Mouse (Mus musculus) ZHBTc4 (cell line): ENCODE data around the gene Cdk18.

Source experiments
- DNase-seq: peaks from one replicate; pipeline ENCODE4 v3.0.0-alpha.2; 2011; ENCODE audit warnings: low read depth, low spot score

Cdk18 gene

GRCm38 (mm10) chr1:132113098-132113497, 26.4 kb downstream of the Cdk18 start:
- no peak for DNase-seq

- DNase-seq, result no peak
Measured at GRCm38 (mm10) chr1:132112426-132112825, 27.1 kb downstream of the Cdk18 start.

- no peak for DNase-seq
Measured at GRCm38 (mm10) chr1:132111411-132111810, 28.1 kb downstream of the Cdk18 start.

- DNase-seq, result no peak
Measured at GRCm38 (mm10) chr1:132109368-132109767, 30.1 kb downstream of the Cdk18 start.

GRCm38 (mm10) chr1:132104353-132104752, 35.1 kb downstream of the Cdk18 start:
- DNase-seq, result no peak

- no peak for DNase-seq
Measured at GRCm38 (mm10) chr1:132101953-132102697, 37.4 kb downstream of the Cdk18 start.

GRCm38 (mm10) chr1:132099775-132100174, 39.7 kb downstream of the Cdk18 start:
- DNase-seq, result no peak

- DNase-seq, result no peak
Measured at GRCm38 (mm10) chr1:132099016-132099415, 40.5 kb downstream of the Cdk18 start.

- DNase-seq, result no peak
Measured at GRCm38 (mm10) chr1:132098076-132098475, 41.4 kb downstream of the Cdk18 start.

- peak; percentile 28 for DNase-seq
Measured at GRCm38 (mm10) chr1:132095356-132096004, 44.0 kb downstream of the Cdk18 start.

GRCm38 (mm10) chr1:132093269-132093668, 46.2 kb downstream of the Cdk18 start:
- no peak for DNase-seq

GRCm38 (mm10) chr1:132090266-132090665, 49.2 kb downstream of the Cdk18 start:
- no peak for DNase-seq

GRCm38 (mm10) chr1:132089767-132090166, 49.7 kb downstream of the Cdk18 start:
- DNase-seq, result no peak

GRCm38 (mm10) chr1:132088181-132088671, 51.3 kb downstream of the Cdk18 start:
- no peak for DNase-seq

- no peak for DNase-seq
Measured at GRCm38 (mm10) chr1:132085181-132086049, 54.1 kb downstream of the Cdk18 start.

- no peak for DNase-seq
Measured at GRCm38 (mm10) chr1:132078413-132078812, 61.1 kb downstream of the Cdk18 start.

GRCm38 (mm10) chr1:132075576-132075975, 63.9 kb downstream of the Cdk18 start:
- DNase-seq, result no peak

GRCm38 (mm10) chr1:132070659-132071058, 68.8 kb downstream of the Cdk18 start:
- DNase-seq, result no peak

GRCm38 (mm10) chr1:132069436-132069835, 70.0 kb downstream of the Cdk18 start:
- no peak for DNase-seq

GRCm38 (mm10) chr1:132067261-132068255, 71.9 kb downstream of the Cdk18 start, which contains the start of gene Mfsd4a:
Gene Mfsd4a (minus strand): TSS chr1:132068062.
- DNase-seq, result peak; percentile 36
